Mouse (Mus musculus) adrenal gland (tissue): ENCODE results near the gene Olfr692.
"Not testable (repeated sequence)": the region's sequence is repeated elsewhere in the genome, so short reads cannot be mapped to it uniquely, and the experiment has no call there.

ENCODE experiments used
- intact Hi-C: fragments of 180-260 bp; cut with DNase I; formaldehyde crosslinking; loops from one replicate; pipeline ENCODE4 v1.15.1; 2025
- long read RNA-seq, 2 experiments: library from polyadenylated mRNA; unstranded; transcript quantifications; one replicate each; pipeline ENCODE4 v2.0.0; 2020; ENCODE audit warnings: borderline replicate concordance in 1 of 2; ENCODE audit not compliant: insufficient replicate concordance in 1 of 2

The Olfr692 gene
- long read RNA-seq, experiment 1: 0 reads
- long read RNA-seq, experiment 2: 0 reads

DNA sequence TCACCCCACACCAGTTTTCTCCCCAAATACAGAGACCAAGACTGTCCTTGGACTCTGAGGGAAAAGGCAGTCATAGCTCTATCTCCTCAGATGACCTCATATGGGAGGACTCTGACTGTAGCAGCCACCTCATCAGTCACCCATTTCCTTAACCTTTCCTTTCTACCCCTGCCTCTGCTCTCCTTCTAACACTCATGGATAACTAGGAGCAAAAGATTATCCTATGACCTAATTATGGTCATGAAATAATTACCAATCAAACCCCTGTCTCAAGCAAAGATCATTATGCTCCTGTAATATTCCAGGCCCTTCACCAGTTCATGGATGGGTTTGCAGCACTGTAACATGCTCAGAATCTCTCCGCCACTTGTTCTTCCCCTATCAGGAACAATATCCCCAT lies at the start of gene Olfr692:
TSS of gene Olfr692 (plus strand) at position 301 of the 400 bp plus-strand sequence.
- intact Hi-C loops: no loop called here

DNA sequence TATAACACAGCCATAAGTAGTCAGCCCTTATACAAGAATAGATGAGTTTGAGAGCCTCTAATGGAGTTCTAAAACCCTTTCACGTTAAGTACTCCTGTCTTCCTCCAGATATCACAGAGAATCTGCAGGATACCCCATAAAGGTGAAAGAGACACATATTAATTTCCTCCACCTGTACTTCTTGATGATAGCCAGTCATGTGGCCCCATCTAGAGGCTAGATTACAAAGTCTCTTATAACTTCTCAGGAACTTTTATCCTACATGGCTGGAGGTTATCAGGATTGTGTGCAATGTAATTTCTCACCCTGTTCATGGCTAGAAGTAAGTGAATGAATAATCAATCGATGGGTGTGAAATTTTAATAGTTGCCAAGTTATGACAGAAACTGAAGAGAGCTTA lies 42.7 kb upstream of the Olfr692 start:
- intact Hi-C loops: no loop called here

DNA sequence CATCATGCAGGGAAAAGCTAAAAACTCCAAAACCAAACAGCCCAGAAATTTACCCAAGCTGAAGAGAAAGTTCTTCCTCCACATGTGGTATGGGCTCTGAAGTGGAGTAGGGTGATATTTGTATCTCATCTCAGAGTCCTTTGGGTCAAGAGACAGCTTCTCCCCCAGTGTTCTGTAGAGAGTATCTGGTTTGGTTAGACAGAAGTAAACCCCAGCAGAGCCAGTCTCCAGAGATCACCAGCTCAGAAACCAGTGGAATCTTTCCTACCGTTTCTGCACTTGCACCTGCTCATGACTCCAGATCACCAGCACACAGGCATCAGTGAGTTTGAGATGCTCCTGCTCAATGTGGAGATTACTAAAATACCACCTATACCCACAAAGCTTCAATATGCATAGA lies 34.0 kb upstream of the Olfr692 start, which contains the start of gene Olfr690:
TSS of gene Olfr690 (minus strand) at position 101 of the 400 bp plus-strand sequence.
- intact Hi-C loops: loop anchor here (5.0 kb wide), 1 partner anchor 162 kb away; no protein-coding TSS in a partner anchor

DNA sequence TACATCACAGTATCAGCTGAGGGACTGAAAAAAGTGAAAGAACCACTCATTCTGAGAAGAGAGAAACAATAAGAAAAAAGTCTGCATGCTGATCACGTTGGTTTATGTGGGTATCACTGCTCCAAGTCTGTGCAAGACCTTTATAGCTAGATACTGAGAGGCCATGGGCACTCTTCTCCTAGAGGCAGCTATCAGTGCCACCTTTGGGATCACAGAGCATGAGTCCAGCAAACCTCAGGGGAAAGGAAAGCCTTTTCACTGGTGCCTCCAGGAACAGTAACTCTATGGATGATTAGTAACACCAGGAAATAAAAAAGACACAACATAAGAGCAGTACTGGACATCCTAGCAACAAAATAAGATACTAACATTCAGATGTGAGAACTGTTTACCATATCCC lies 25.9 kb upstream of the Olfr692 start, which contains the start of gene Olfr691:
TSS of gene Olfr691 (minus strand) at position 101 of the 400 bp plus-strand sequence.
- intact Hi-C loops: no loop called here

DNA sequence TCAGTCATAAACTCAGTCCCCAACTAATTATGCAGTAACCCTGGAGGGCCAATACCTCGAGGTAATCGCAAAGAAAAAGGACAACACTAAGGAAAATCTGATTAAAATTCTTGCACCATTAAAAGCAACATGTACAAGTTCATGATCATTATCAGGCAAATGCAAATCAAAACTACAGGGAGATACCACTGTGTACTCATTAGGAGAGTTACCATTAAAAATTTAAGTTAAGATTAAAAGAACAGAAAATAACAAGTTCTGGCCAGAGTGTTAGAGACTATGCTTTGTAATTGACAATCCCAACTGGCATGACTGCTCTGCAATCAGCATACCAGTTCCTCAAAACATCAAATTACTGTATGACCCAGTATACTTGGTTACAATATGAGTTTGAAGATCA lies 25.3 kb upstream of the Olfr692 start:
- intact Hi-C loops: no loop called here

DNA sequence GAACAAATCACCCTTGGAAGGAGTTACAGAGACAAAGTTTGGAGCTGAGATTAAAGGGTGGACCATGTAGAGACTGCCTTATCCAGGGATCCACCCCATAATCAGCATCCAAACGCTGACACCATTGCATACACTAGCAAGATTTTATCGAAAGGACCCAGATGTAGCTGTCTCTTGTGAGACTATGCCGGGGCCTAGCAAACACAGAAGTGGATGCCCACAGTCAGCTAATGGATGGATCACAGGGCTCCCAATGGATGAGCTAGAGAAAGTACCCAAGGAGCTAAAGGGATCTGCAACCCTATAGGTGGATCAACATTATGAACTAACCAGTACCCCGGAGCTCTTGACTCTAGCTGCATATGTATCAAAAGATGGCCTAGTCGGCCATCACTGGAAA lies 12.0 kb upstream of the Olfr692 start:
- intact Hi-C loops: not testable (repeated sequence)

DNA sequence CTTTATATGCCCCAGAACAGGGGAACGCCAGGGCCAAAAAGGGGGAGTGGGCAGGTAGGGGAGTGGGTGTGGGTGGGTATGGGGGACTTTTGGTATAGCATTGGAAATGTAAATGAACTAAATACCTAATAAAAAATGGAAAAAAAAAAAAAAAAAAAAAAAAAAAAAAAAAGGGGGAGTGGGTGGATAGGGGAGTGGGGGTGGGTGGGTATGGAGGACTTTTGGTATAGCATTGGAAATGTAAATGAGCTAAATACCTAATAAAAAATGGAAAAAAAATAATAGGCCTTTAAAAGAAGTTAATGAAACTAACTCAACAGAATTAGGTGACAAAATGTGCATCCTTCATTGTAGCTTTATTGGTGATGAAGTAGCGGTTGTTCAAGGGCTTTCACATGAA lies 11.5 kb upstream of the Olfr692 start:
- intact Hi-C loops: not testable (repeated sequence)

DNA sequence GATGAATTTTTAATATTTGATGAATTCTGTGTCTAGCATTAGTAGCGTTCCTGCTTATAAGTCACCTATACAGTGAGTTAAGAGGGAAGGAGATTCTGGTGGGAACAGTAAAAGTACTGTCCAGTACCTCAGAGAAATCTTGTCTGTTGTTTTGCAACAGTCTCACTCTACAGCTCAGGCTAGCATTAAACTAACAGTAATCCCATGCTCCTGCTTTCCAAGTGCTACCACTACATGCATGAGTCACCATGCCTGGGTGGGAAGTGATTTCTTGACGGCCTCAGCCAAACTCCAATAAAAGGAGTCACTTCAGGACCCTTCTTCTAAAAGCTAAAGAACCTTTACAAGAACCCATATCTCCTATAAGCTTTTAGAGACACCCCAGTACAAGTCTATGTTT lies 6.3 kb upstream of the Olfr692 start:
- intact Hi-C loops: no loop called here

DNA sequence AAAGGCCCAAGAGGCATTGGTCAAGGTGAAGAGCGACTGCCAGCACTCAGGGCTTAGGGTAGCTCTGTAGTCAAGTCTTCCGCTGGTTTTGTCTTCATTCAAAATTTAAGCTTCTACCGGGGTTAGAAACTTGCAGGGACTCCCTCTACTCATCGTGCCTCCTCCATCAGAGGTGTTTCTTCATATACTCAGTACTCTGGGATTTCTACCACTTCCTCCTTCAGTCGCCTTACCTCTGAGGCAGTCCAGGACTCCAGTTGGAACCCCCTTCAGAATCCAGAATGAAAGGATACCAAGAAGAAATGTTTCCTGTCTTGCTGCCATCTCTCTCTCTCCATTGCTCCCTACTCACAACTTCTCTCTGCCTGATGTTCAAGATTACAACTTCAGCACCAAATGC lies 762 bp upstream of the Olfr692 start:
- intact Hi-C loops: no loop called here

DNA sequence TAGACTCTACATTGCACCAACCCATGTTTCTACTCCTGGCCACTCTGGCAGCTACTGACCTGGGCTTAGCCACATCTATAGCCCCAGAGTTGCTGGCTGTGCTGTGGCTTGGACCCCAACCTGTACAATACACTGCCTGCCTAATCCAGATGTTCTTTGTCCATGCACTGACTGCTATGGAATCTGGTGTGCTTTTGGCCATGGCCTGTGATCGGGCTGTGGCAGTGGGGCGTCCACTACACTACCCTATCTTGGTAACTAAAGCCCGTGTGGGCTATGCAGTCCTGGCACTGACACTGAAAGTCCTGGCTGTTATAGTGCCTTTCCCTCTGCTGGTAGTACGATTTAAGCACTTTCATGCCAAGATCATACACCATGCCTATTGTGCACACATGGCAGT lies 491 bp downstream of the Olfr692 start:
- intact Hi-C loops: no loop called here

DNA sequence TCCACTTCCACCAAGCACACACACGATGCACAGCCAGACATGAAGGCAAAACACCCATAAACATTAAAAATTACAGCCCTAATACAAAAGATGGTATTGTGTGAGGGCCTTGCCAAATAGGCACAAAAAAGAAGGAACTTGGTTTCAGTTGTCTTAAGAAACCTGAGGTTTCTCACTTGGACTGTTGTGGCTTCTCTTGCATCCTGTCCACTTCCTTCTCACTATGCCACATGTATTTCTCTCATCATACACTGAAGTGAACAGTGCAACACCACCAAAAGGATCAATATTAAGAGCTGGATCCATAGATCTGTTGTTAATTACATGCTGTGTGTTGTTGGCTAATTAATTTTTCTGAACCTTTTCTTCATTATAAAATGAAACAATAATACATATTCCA lies 4.9 kb downstream of the Olfr692 start:
- intact Hi-C loops: no loop called here

DNA sequence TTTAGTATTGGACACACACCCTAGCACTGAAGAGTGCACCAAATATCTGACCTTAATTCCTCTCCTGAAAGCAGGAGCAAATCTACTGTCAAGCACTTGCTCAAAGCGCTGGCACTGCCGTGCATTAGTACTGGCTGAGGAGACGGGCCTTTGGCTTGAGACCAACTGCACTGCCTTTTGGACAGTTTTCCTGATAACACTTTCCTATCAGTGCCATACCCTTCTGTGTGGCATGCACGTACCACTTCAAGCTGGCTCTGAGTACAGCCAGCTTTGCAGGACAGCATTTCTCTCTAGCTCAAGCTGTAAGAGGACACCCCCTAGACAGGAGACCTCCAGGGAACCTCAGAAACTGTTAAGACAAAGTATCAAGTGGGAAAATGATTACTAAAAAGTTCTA lies 5.5 kb downstream of the Olfr692 start:
- intact Hi-C loops: no loop called here

DNA sequence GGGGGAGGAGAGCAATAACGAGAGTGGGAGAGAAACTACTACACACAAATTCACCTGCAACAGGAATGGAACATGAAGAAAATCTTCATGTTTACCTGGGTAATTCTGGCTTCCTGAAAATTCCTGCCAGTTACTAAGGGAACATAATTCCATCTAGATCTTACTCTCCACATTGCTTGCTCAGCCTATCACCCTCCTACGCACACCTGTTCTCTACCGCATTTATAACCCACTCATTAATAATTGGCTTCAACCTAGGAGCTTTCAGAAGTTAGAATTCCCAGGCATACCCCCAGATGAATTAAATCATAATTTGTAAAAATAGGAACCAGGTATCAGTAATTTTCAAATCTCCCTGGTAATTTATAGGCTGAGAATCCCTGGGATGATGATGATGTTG lies 5.9 kb downstream of the Olfr692 start:
- intact Hi-C loops: no loop called here

DNA sequence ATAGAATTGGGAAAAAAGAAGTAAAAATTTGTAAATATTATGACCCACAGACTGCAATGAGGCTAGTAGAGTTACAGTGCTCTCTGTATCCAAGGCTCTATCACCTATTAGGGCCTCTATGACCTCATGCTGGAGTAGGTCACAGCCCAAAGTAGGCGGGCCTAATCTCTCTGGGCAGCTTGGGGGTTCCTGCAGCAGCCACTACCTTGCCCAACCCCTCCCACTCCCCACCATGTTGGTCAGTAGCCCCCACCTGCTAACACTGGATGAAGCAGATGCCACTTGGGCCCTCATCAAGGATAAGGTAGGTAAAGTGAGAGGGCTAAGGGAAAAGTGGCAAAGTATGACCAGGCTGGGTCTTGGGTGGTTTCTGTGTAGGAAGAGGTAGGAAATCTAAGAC lies 6.8 kb downstream of the Olfr692 start, which contains the start of gene Gm5901:
TSS of gene Gm5901 (plus strand) at position 173 of the 400 bp plus-strand sequence.
- intact Hi-C loops: no loop called here

DNA sequence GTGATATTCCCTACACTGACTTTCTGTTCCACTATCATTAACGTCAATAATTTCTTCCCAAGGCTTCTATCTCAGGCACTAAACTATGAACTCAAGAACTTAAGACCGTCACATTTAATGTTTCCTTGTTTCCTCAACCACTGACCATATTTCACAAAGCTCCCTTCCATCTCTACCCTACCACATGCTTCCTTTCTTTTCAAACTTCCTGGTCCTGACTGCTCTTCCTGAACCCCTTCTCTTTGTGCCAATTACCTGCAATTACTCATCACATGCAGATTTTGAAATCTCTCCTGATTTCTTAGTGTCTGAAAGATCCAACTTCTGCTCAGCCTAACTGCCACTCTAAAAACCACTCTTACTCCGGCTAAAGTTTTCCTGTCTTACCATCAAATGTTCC lies 12.3 kb downstream of the Olfr692 start:
- intact Hi-C loops: no loop called here

DNA sequence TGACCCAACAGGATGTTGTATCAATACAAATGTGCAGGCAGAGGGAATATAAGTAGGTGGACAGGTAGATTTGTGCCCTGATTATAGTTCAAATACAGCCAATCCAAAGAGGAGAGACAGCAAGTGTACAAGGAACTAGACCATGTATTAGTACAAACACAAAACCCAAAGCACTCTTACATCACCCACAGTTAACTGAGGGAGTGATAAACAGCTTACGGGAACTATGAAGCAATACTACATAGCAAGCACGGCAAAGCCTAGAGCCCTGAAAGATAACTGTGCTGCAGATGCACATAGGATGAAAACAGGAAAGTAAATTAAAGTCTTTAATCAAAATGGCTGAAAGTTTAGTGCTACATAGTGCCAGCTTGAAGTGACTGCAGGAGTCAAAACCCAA lies 19.7 kb downstream of the Olfr692 start:
- intact Hi-C loops: no loop called here

DNA sequence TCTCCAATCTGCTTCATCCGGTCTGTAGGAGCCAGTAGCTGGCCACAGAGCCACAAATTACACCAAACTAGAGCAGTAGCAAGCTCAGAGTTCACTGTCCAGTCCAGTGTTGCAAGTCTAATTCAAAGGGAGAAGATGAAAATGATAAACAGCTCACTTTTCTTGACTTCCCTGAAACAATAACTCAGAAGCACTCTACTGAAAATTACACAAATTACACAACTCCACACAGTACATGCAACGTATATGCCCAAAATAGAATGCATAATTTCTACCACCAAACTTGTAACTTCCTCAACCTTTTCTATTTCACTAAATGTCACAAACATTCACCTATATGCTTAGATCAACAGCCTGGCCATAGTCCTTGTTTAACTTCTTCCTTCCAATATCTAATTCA lies 22.2 kb downstream of the Olfr692 start:
- intact Hi-C loops: no loop called here

DNA sequence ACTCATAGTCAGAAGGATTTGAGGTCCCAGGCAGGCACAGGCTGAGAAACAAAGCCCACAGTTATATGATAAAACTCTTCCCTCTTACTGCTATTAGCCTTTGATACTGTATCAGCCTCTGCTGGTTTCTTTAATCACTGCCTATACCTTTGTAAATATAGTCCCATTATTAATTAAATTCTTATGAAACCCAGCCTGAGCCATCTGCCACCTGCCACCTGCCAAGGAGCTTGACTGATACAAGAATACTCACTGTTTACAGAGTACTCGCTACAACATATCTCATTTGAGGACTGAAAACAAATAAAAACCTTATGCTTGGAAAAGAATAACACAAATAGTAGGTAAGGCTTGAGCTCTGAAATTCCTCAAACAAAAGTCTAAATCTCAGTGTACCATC lies 26.6 kb downstream of the Olfr692 start:
- intact Hi-C loops: no loop called here

DNA sequence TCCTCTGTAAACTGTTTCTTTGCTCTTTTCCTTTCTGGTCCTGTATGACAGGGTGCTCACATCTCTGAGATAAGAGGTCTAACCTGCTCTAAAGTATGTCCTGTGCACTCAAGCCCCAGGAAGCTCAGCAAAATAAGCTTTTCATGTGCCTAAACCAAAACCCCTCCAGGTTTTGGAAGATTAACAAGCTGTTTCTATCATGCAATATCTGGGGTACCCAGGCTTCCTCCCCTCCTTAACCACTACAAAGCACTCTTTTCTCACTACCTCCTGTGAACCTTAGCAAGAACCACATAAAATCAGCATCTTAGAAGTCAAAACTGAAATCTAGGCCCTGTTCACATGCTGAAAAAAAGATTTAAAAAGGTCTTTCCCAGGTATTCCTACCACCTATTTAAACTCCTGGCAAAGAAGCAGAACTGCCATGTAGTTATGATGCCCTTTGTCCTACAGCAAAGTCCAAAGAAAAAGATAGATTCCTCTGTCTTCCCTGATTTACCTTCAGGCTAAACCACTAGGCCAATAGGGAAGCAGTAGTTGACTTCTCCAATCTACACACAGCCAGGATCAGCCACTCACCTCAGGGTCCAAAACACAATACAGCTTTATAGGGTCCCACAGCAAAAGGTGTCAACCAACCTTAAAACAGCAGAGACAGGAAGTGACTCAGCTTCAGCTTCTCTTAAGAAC lies 27.2 kb downstream of the Olfr692 start:
- intact Hi-C loops: no loop called here

DNA sequence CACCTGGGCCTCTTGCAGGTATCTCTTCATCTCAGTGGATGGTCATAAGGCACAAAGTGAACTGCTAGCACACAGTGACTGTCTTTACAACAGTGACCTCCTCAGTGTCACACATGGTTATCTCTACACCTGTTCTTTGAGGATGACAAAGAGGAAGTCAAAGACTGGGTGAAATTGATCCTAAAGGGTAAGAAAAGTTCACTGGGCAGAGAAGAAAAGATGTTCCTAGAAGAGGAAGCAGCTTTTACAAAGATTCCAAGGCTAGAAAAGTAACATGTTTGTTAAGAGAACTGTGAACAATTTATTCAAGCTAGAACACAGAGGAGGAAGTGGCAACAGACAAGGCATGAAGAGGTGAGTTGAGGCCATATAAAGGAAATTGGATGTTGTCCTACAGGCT lies 28.1 kb downstream of the Olfr692 start:
- intact Hi-C loops: no loop called here

DNA sequence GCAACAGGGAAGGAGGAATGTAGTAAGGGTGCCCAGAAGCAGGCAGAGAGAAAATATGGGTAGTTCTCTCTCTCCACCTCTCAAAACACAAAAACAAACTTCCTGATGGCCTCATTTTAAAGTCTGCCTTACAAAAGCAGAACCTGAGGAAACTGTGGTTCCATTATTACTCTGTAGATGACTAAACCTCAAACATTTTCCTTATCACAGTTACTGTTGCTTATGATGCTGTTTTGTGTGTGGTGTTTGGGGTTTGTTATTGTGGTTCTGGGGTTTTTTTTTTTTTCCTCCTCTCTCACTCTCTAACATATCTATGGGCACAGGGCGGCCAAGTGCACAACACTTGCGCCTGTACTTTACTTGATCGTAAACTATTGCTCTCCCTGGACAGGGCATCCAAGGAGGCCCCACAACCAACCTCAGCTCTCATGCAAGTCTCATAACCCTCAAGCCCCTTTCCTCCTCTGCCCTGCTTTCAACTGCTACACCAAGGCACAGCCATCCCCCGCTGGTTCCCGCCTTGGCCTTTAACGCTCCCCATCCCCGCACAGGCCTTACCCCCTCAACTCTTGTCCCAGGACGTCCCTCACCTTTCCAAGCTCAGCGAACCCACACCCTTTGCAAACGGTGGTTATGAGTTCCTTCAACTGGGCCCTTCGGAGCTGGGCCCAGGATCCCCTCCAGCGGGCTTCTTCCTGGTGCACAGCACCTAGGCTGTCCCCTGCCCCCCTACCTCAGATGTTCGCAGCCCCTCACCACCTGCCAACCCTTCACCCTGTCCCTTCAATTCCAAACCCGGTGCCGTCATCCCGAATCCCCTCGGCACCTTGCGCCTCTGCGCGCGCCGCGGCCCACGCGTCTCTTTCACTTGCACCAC lies 31.3 kb downstream of the Olfr692 start:
- intact Hi-C loops: no loop called here

DNA sequence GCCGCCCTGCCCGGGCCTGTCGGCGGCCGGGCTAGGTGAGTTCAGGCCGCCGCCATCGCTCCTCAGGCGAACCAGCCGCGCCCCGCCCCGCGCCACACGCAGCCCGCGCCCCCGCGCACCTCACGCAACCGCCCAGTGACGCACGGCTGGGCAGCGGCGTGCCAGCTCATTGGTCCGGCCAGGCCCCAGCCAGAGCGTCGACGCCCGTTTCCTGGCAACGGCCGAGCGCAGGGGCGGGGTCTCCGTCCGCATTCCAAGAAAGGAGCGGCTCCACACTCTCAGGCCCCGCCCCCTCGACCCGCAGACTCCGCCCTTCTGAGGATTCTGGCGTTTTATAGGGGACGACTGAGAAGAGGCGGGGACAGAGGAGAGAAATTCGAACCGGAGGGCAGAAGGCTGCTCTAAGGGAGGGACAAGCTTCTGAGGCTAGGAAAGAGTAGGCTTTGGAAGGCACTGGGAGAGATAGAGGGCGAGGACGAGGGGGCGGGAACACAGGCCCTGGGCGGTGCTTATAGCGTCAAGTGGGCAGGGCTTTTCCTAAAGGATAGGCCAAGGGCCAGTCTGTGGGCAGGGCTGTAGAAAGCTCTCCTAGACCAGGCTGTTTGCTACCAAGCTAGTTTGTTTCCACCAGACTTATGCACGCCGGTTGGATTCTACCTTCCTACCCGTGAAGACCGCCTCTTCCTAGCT lies 32.0 kb downstream of the Olfr692 start, which contains the start of gene Fam160a2:
TSS of gene Fam160a2 (minus strand) at position 120 of the 690 bp plus-strand sequence.
- intact Hi-C loops: loop anchor here (10.0 kb wide), 1 partner anchor 235 kb away; the partner anchor contains the start of gene Trim3
